Mouse (Mus musculus) neural tube, embryonic 15.5 days (tissue): ENCODE measurements around the gene Tmem82. TPM values are rescaled to one million over a fixed set of nuclear protein-coding genes. Genes with fewer than 3 reads are reported as not detected.

Experiments
- ATAC-seq: fragments of 200-750 bp; cut with Nextera tagmentation; 2 replicates; pipeline ENCODE4 v1.8.0; 2017; ENCODE audit warnings: mild to moderate bottlenecking, moderate TSS enrichment, moderate library complexity; ENCODE audit not compliant: low FRiP score
- H3K27ac ChIP-seq: fragments of 300-500 bp; sonication (generic); replicated peaks from 2 replicates; pipeline ENCODE4 v1.5.1; 2015; ENCODE audit warnings: mild to moderate bottlenecking, inconsistent platforms
- H3K27me3 ChIP-seq: fragments of 300-500 bp; sonication (generic); replicated peaks from 2 replicates; pipeline ENCODE4 v1.6.1; 2015; ENCODE audit warnings: inconsistent platforms
- H3K36me3 ChIP-seq: fragments of 300-500 bp; sonication (generic); 2 replicates; pipeline ENCODE4 v1.6.1; 2015; ENCODE audit warnings: inconsistent platforms
- H3K4me1 ChIP-seq: fragments of 300-500 bp; sonication (generic); 2 replicates; pipeline ENCODE4 v1.6.1; 2015; ENCODE audit warnings: inconsistent platforms
- H3K4me2 ChIP-seq: fragments of 300-500 bp; sonication (generic); 2 replicates; pipeline ENCODE4 v1.6.1; 2015; ENCODE audit warnings: inconsistent platforms, mild to moderate bottlenecking, moderate library complexity
- H3K4me3 ChIP-seq: fragments of 300-500 bp; sonication (generic); replicated peaks from 2 replicates; pipeline ENCODE4 v1.5.1; 2015; ENCODE audit warnings: mild to moderate bottlenecking, inconsistent platforms
- H3K9ac ChIP-seq: fragments of 300-500 bp; sonication (generic); replicated peaks from 2 replicates; pipeline ENCODE4 v1.6.1; 2015; ENCODE audit warnings: mild to moderate bottlenecking, inconsistent platforms
- H3K9me3 ChIP-seq: fragments of 300-500 bp; sonication (generic); replicated peaks from 2 replicates; pipeline ENCODE4 v1.6.1; 2016; ENCODE audit warnings: inconsistent platforms
- WGBS: fragments of 180-500 bp; shearing (Covaris S2); methylation state at CpG from one replicate; pipeline ENCODE4 v1.1.7; 2015; ENCODE audit warnings: mixed read lengths; 5-methylcytosine and 5-hydroxymethylcytosine counted together
- polyA plus RNA-seq: library from polyadenylated mRNA; unstranded; fragments of >200 nt; fragmentation: Nextera tagmentation; extraction: Ambion mirVana; gene quantifications from 2 replicates; pipeline ENCODE4 v1.2.1, GENCODE M21; 2015

Gene Tmem82
- polyA plus RNA-seq, 1 experiment from 2014 or later = 0.18 TPM

DNA sequence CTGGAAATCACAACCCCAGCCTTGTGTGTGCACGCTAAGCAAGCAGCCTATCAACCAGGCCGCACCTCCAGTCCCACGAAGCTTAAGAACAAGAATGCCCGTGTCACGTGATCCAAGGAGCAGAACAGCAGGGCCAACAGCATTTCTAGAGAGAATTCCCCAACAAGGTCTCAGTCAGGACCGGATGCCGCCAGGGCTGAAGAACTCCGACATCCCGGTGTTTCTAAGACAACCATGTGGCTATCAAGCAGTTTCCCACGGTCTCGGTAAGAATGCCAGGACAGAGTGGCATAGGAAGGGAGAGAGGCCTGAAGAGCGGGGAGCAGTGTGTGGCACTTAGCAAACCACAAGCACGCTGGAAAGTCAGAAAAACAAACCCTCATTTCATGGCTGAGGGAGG is 35.4 kb upstream of the Tmem82 start:
- ATAC-seq = no peak
- peaks cover 14% of the 10 kb centered on the region for H3K4me1 ChIP-seq
- WGBS = 90% methylated on average over 13 of the region's 13 CpGs
- no peaks in the 10 kb centered on the region for H3K9me3 ChIP-seq
- H3K27me3 ChIP-seq = no peaks in the 10 kb centered on the region
- H3K4me2 ChIP-seq = no peak overlapping the region
- peak overlapping the region; percentile 49 for H3K27ac ChIP-seq
- H3K9ac ChIP-seq = no peak overlapping the region
- peaks cover 16% of the 10 kb centered on the region for H3K36me3 ChIP-seq
- no peak overlapping the region for H3K4me3 ChIP-seq

DNA sequence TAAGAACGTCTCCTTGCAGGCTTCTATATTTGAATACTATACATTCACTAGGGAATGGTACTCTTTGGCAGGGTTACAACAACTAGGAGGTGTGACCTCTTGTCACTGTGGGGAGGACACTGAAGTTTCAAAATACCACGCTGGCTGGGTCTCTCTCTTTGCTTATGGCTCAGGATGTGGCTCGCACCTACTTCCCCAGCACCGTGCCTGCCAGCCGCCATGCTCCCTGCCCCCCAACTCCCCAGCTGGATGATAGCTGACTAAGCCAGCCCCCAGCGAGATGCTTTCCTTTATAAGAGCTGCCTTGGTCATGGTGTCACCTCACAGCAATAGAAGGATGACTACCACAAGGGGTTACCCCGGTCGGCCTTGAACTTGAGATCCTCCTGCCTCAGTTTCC is 34.6 kb upstream of the Tmem82 start:
- Histone ChIP-seq H3K27ac (no peak overlapping the region), H3K9ac (no peak overlapping the region), H3K4me3 (no peak overlapping the region), H3K9me3 (no peaks in the 10 kb centered on the region), H3K27me3 (no peaks in the 10 kb centered on the region), H3K36me3 (peaks cover 16% of the 10 kb centered on the region), H3K4me1 (peaks cover 22% of the 10 kb centered on the region), H3K4me2 (no peak overlapping the region)
- WGBS = 91% methylated on average over 8 of the region's 8 CpGs
- ATAC-seq = no peak

DNA sequence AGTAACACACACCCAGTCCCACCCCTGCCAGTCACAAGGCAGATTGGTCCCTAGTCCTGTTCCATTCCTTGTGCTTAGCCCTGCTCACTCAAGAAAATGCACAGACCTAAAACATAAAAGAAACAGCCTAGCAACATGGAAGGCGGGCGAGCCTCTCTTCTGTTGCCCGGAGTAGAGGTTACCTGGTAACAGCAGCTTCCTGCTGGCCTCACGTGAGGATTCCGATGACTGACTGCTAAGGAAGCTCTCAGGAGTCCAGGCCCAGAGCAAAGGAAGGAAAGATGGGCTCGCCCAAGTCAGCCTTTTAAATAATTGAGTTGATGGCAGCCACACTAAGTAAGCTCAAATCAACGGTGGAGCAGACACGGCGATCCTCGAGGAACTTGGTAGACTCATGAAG is 33.5 kb upstream of the Tmem82 start:
- H3K4me2 ChIP-seq = no peak overlapping the region
- peaks cover 14% of the 10 kb centered on the region for H3K36me3 ChIP-seq
- H3K4me1 ChIP-seq = peaks cover 22% of the 10 kb centered on the region
- H3K4me3 ChIP-seq = no peak overlapping the region
- 87% methylated on average over 10 of the region's 10 CpGs for WGBS
- no peak overlapping the region for H3K27ac ChIP-seq
- no peak for ATAC-seq
- no peaks in the 10 kb centered on the region for H3K27me3 ChIP-seq
- H3K9me3 ChIP-seq = no peaks in the 10 kb centered on the region
- H3K9ac ChIP-seq = no peak overlapping the region

GRCm38 (mm10) chr4:141651286-141651685 is 32.9 kb upstream of the Tmem82 start:
- no peaks in the 10 kb centered on the region for H3K9me3 ChIP-seq
- no peak overlapping the region for H3K9ac ChIP-seq
- no peaks in the 10 kb centered on the region for H3K27me3 ChIP-seq
- H3K27ac ChIP-seq = no peak overlapping the region
- H3K4me3 ChIP-seq = no peak overlapping the region
- H3K4me2 ChIP-seq = no peak overlapping the region
- no peak for ATAC-seq
- H3K4me1 ChIP-seq = peaks cover 22% of the 10 kb centered on the region
- peaks cover 14% of the 10 kb centered on the region for H3K36me3 ChIP-seq
- WGBS = 87% methylated on average over 6 of the region's 6 CpGs

GRCm38 (mm10) chr4:141649244-141649643 is 30.8 kb upstream of the Tmem82 start:
- H3K9me3 ChIP-seq = no peaks in the 10 kb centered on the region
- ATAC-seq = peak; percentile 33; the same call in 1 of the 2 replicates
- peaks cover 14% of the 10 kb centered on the region for H3K36me3 ChIP-seq
- H3K4me3 ChIP-seq = no peak overlapping the region
- peak overlapping the region; percentile 63 for H3K27ac ChIP-seq
- no peaks in the 10 kb centered on the region for H3K27me3 ChIP-seq
- peaks cover 21% of the 10 kb centered on the region for H3K4me1 ChIP-seq
- H3K4me2 ChIP-seq = 0 out of 2 replicates have a peak overlapping the region, but pooled peaks have one; percentile 15
- H3K9ac ChIP-seq = no peak overlapping the region
- WGBS = 68% methylated on average over 6 of the region's 6 CpGs

GRCm38 (mm10) chr4:141648262-141648661 is 29.8 kb upstream of the Tmem82 start:
- Histone ChIP-seq H3K27me3 (no peaks in the 10 kb centered on the region), H3K4me3 (no peak overlapping the region), H3K4me2 (no peak overlapping the region), H3K9ac (no peak overlapping the region), H3K36me3 (peaks cover 14% of the 10 kb centered on the region), H3K4me1 (peaks cover 28% of the 10 kb centered on the region), H3K27ac (peak overlapping the region; percentile 63; the same call in 1 of the 2 replicates), H3K9me3 (no peaks in the 10 kb centered on the region)
- no peak for ATAC-seq
- 82% methylated on average over 5 of the region's 5 CpGs for WGBS

GRCm38 (mm10) chr4:141647187-141647586 is 28.8 kb upstream of the Tmem82 start:
- Histone ChIP-seq H3K9me3 (no peaks in the 10 kb centered on the region), H3K27me3 (no peaks in the 10 kb centered on the region), H3K4me1 (peaks cover 32% of the 10 kb centered on the region), H3K4me3 (no peak overlapping the region), H3K9ac (no peak overlapping the region), H3K4me2 (no peak overlapping the region), H3K27ac (no peak overlapping the region), H3K36me3 (peaks cover 15% of the 10 kb centered on the region)
- no peak for ATAC-seq
- WGBS = 94% methylated on average over 3 of the region's 3 CpGs

- no peak overlapping the region for H3K4me3 ChIP-seq
- H3K9me3 ChIP-seq = no peaks in the 10 kb centered on the region
- H3K27ac ChIP-seq = no peak overlapping the region
- H3K4me1 ChIP-seq = peaks cover 32% of the 10 kb centered on the region
- 93% methylated on average over 8 of the region's 8 CpGs for WGBS
- no peak overlapping the region for H3K9ac ChIP-seq
- peaks cover 19% of the 10 kb centered on the region for H3K36me3 ChIP-seq
- ATAC-seq = no peak
- H3K27me3 ChIP-seq = no peaks in the 10 kb centered on the region
- H3K4me2 ChIP-seq = no peak overlapping the region
Measured at GRCm38 (mm10) chr4:141645988-141646387, 27.6 kb upstream of the Tmem82 start.

GRCm38 (mm10) chr4:141643118-141643855 is 24.9 kb upstream of the Tmem82 start:
- Histone ChIP-seq H3K4me3 (no peak overlapping the region), H3K27me3 (no peaks in the 10 kb centered on the region), H3K9ac (no peak overlapping the region), H3K9me3 (no peaks in the 10 kb centered on the region), H3K4me1 (peaks cover 18% of the 10 kb centered on the region), H3K27ac (peak overlapping the region; percentile 82), H3K4me2 (no peak overlapping the region), H3K36me3 (peaks cover 34% of the 10 kb centered on the region)
- peak; percentile 72 for ATAC-seq
- WGBS = 30% methylated on average over 7 of the region's 7 CpGs

GRCm38 (mm10) chr4:141641961-141642811 is 23.8 kb upstream of the Tmem82 start:
- Histone ChIP-seq H3K27me3 (no peaks in the 10 kb centered on the region), H3K27ac (peak overlapping the region; percentile 60; the same call in 1 of the 2 replicates), H3K9ac (no peak overlapping the region), H3K9me3 (no peaks in the 10 kb centered on the region), H3K4me2 (no peak overlapping the region), H3K4me1 (peaks cover 16% of the 10 kb centered on the region), H3K4me3 (no peak overlapping the region), H3K36me3 (peaks cover 44% of the 10 kb centered on the region)
- 92% methylated on average over 25 of the region's 25 CpGs for WGBS
- ATAC-seq = no peak

DNA sequence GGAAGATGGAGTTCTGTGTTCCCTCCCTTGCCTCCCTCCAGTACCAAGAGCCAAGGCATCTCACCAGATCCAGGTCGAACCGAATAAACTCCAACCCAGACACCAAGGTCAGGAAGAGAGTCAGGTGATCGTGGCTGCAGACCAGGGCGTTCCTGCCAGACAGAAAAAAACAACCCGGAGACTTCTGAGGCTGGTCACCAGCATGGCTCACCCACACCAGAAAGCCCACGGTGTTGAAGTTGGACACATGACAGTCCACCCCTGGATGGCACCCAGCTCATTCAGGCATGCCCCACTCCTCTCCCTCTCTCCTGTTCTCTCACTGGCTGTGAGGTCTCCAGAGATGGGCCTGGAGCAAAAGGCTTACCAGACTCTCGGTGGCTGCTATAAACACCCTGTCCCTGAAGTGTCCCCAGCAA is 22.9 kb upstream of the Tmem82 start:
- ATAC-seq = no peak
- Histone ChIP-seq H3K4me2 (no peak overlapping the region), H3K9ac (no peak overlapping the region), H3K36me3 (peaks cover 51% of the 10 kb centered on the region), H3K4me1 (peaks cover 16% of the 10 kb centered on the region), H3K27me3 (no peaks in the 10 kb centered on the region), H3K9me3 (no peaks in the 10 kb centered on the region), H3K4me3 (no peak overlapping the region), H3K27ac (no peak overlapping the region; the same call in 1 of the 2 replicates)
- WGBS = 92% methylated on average over 7 of the region's 7 CpGs

- Histone ChIP-seq H3K4me1 (peaks cover 16% of the 10 kb centered on the region), H3K27me3 (no peaks in the 10 kb centered on the region), H3K4me2 (no peak overlapping the region), H3K36me3 (peaks cover 62% of the 10 kb centered on the region), H3K27ac (no peak overlapping the region), H3K9ac (no peak overlapping the region), H3K9me3 (no peaks in the 10 kb centered on the region), H3K4me3 (no peak overlapping the region)
- ATAC-seq = no peak
- 71% methylated on average over 11 of the region's 11 CpGs for WGBS
Measured at GRCm38 (mm10) chr4:141639474-141639873, 21.0 kb upstream of the Tmem82 start.
